Mouse (Mus musculus) lung, postnatal 0 days (tissue): Measurements from ENCODE around the gene Cdc42ep4. TPM values are rescaled to one million over a fixed set of nuclear protein-coding genes. Genes with fewer than 3 reads are reported as not detected.

Experiments
- ATAC-seq: fragments of 200-750 bp; cut with Nextera tagmentation; 2 replicates; pipeline ENCODE4 v1.8.0; 2017; ENCODE audit warnings: moderate library complexity
- DNase-seq: peaks from one replicate; pipeline ENCODE4 v3.0.0-alpha.2; 2016; ENCODE audit warnings: low spot score
- H3K27ac ChIP-seq: fragments of 300-500 bp; sonication (generic); 2 replicates; pipeline ENCODE4 v1.5.1; 2014; ENCODE audit warnings: antibody characterized with exemption, mild to moderate bottlenecking, low read length, mixed read lengths
- H3K27me3 ChIP-seq: fragments of 300-500 bp; sonication (generic); replicated peaks from 2 replicates; pipeline ENCODE4 v1.6.1; 2014; ENCODE audit warnings: low read length, mixed read lengths; ENCODE audit not compliant: insufficient read depth
- H3K36me3 ChIP-seq: fragments of 300-500 bp; sonication (generic); 2 replicates; pipeline ENCODE4 v1.6.1; 2014; ENCODE audit warnings: low read length, mixed read lengths; ENCODE audit not compliant: insufficient read depth
- H3K4me1 ChIP-seq: fragments of 300-500 bp; sonication (generic); 2 replicates; pipeline ENCODE4 v1.6.1; 2014; ENCODE audit warnings: antibody characterized with exemption, low read depth, low read length, mixed read lengths; ENCODE audit not compliant: insufficient read depth
- H3K4me2 ChIP-seq: fragments of 300-500 bp; sonication (generic); replicated peaks from 2 replicates; pipeline ENCODE4 v1.6.1; 2014; ENCODE audit warnings: low read depth, mild to moderate bottlenecking, low read length, moderate library complexity, mixed read lengths
- H3K4me3 ChIP-seq: fragments of 300-500 bp; sonication (generic); 2 replicates; pipeline ENCODE4 v1.5.1; 2014; ENCODE audit warnings: low read depth, low read length
- H3K9ac ChIP-seq: fragments of 300-500 bp; sonication (generic); replicated peaks from 2 replicates; pipeline ENCODE4 v1.6.1; 2014; ENCODE audit warnings: low read depth, mild to moderate bottlenecking
- H3K9me3 ChIP-seq: fragments of 300-500 bp; sonication (generic); 2 replicates; pipeline ENCODE4 v1.6.1; 2016; ENCODE audit warnings: low read length, mixed read lengths
- CTCF ChIP-seq: IDR thresholded peaks from 2 replicates; pipeline ENCODE4 v1.5.1; 2016; ENCODE audit warnings: antibody characterized with exemption, mild to moderate bottlenecking
- EP300 ChIP-seq: IDR thresholded peaks from 2 replicates; pipeline ENCODE4 v1.6.1; 2016; ENCODE audit warnings: antibody characterized with exemption, mild to moderate bottlenecking, control low read depth
- WGBS: fragments of 180-500 bp; shearing (Covaris S2); extraction: QIAGEN DNeasy Blood & Tissue Kit; methylation state at CpG from one replicate; pipeline ENCODE4 v1.1.7; 2014; 5-methylcytosine and 5-hydroxymethylcytosine counted together
- polyA plus RNA-seq: library from polyadenylated mRNA; unstranded; fragments of >200 nt; fragmentation: Nextera tagmentation; extraction: Ambion mirVana; gene quantifications from 2 replicates; pipeline ENCODE4 v1.2.1, GENCODE M21; 2015

Cdc42ep4 gene
- polyA plus RNA-seq, 1 experiment from 2014 or later = 116 TPM

GRCm38 (mm10) chr11:113778733-113779679, 27.3 kb upstream of the Cdc42ep4 start:
- 43% methylated on average over 20 of the region's 20 CpGs for WGBS
- Histone ChIP-seq H3K9ac (no peak overlapping the region), H3K4me3 (no peak overlapping the region), H3K27ac (peak overlapping the region; percentile 60), H3K4me1 (peaks cover 8% of the 10 kb centered on the region; the same call in 1 of the 2 replicates), H3K4me2 (peak overlapping the region; percentile 9; the same call in 1 of the 2 replicates), H3K27me3 (no peaks in the 10 kb centered on the region), H3K9me3 (no peaks in the 10 kb centered on the region), H3K36me3 (no peaks in the 10 kb centered on the region)
- ATAC-seq (peak; percentile 39), DNase-seq (peak; percentile 33)
- TF ChIP-seq CTCF (peak; percentile 22), EP300 (no peak)

DNA sequence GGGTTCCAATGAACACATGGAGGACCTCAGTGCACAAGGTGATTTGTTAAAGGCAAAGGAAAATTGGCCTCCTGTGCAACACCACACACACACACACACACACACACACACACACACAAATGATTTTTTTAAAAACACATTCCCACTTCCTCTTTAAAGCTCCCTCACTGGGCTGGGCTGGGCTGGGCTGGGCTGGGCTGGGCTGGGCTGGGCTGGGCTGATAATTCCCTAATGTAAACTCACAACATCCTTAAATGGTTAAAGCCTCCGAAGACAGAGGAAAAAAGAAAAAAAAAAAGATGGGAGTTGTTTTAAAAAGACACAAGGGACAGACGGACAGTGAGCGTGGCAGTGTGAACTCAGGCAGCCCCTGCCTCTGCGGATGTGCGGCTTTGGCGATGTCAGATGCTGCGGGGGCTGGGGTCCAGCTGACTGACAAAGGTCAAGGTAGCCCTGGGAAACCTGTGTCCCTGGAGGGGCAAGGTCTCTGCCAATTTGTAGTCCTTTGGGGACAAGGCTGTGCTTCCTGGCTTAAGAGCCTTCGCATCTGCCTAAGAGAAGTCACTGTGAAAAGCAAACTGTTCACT, 26.3 kb upstream of the Cdc42ep4 start:
- H3K27me3 ChIP-seq = no peaks in the 10 kb centered on the region
- no peak overlapping the region for H3K9ac ChIP-seq
- no peak overlapping the region for H3K4me3 ChIP-seq
- H3K4me1 ChIP-seq = peaks cover 8% of the 10 kb centered on the region; the same call in 1 of the 2 replicates
- H3K4me2 ChIP-seq = no peak overlapping the region
- 0 out of 2 replicates have a peak overlapping the region, but pooled peaks have one; percentile 57 for H3K27ac ChIP-seq
- ATAC-seq (peak; percentile 62), DNase-seq (peak; percentile 64)
- H3K9me3 ChIP-seq = no peaks in the 10 kb centered on the region
- no peaks in the 10 kb centered on the region for H3K36me3 ChIP-seq
- 31% methylated on average over 8 of the region's 8 CpGs for WGBS
- TF ChIP-seq CTCF (no peak), EP300 (no peak)

GRCm38 (mm10) chr11:113776851-113777511, 25.3 kb upstream of the Cdc42ep4 start:
- H3K36me3 ChIP-seq = no peaks in the 10 kb centered on the region
- WGBS = 70% methylated on average over 14 of the region's 14 CpGs
- H3K27me3 ChIP-seq = no peaks in the 10 kb centered on the region
- no peak overlapping the region for H3K4me3 ChIP-seq
- H3K9me3 ChIP-seq = no peaks in the 10 kb centered on the region
- H3K9ac ChIP-seq = no peak overlapping the region
- H3K4me2 ChIP-seq = no peak overlapping the region
- H3K4me1 ChIP-seq = peaks cover 8% of the 10 kb centered on the region; the same call in 1 of the 2 replicates
- DNase-seq (no peak), ATAC-seq (no peak)
- H3K27ac ChIP-seq = peak overlapping the region; percentile 57; the same call in 1 of the 2 replicates
- TF ChIP-seq EP300 = no peak
- TF ChIP-seq CTCF = no peak

GRCm38 (mm10) chr11:113774773-113775172, 23.1 kb upstream of the Cdc42ep4 start:
- Histone ChIP-seq H3K4me2 (no peak overlapping the region), H3K36me3 (no peaks in the 10 kb centered on the region), H3K4me3 (no peak overlapping the region), H3K9me3 (no peaks in the 10 kb centered on the region), H3K27me3 (no peaks in the 10 kb centered on the region), H3K27ac (no peak overlapping the region), H3K9ac (no peak overlapping the region), H3K4me1 (peaks cover 8% of the 10 kb centered on the region; the same call in 1 of the 2 replicates)
- no peak for TF ChIP-seq CTCF
- no peak for TF ChIP-seq EP300
- no peak for DNase-seq
- 92% methylated on average over 3 of the region's 3 CpGs for WGBS
- ATAC-seq = no peak

DNA sequence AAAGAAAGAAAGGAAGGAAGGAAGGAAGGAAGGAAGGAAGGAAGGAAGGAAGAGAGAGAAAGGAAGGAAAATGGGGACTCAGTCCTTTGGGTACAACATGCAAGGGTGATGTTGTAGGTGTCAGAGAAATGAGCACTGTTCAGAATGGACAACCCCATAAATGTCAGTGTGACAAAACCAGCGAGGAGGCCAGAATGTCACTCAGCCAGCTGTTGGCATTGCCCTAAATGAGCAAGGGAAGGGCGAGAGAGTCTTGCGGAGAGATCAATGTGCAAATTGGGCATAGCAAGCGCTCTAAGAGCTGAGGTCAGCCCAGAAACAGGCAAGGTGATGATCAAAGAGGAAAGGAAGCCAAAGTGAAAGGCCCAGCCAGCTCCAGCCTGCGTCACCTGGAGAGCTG, 21.5 kb upstream of the Cdc42ep4 start:
- TF ChIP-seq CTCF = no peak
- TF ChIP-seq EP300 = no peak
- WGBS = 90% methylated on average over 5 of the region's 5 CpGs

GRCm38 (mm10) chr11:113771187-113771586, 19.5 kb upstream of the Cdc42ep4 start:
- Histone ChIP-seq H3K4me3 (no peak overlapping the region), H3K27me3 (no peaks in the 10 kb centered on the region), H3K27ac (no peak overlapping the region), H3K4me2 (no peak overlapping the region), H3K4me1 (peaks cover 10% of the 10 kb centered on the region; the same call in 1 of the 2 replicates), H3K9me3 (no peaks in the 10 kb centered on the region), H3K9ac (no peak overlapping the region), H3K36me3 (no peaks in the 10 kb centered on the region)
- WGBS = 74% methylated on average over 13 of the region's 13 CpGs
- DNase-seq (no peak), ATAC-seq (no peak)
- TF ChIP-seq EP300 = no peak
- TF ChIP-seq CTCF = no peak

More for the DNA sequence above, 21.5 kb upstream of the Cdc42ep4 start:
- Histone ChIP-seq H3K9me3 (no peaks in the 10 kb centered on the region), H3K4me3 (no peak overlapping the region), H3K27me3 (no peaks in the 10 kb centered on the region), H3K27ac (no peak overlapping the region), H3K4me2 (no peak overlapping the region), H3K4me1 (peaks cover 4% of the 10 kb centered on the region; the same call in 1 of the 2 replicates), H3K9ac (no peak overlapping the region), H3K36me3 (no peaks in the 10 kb centered on the region)
- DNase-seq (no peak), ATAC-seq (no peak)
